Mouse (Mus musculus) forelimb bud, embryonic 11.5 days (tissue): ENCODE results near the gene Lpcat2.

Source experiments
- DNase-seq: peaks from one replicate; pipeline ENCODE4 v3.0.0-alpha.2; 2012; ENCODE audit warnings: low read depth, low spot score

Gene Lpcat2

GRCm38 (mm10) chr8:92908448-92908847 is 53.3 kb downstream of the Lpcat2 start:
- DNase-seq, result no peak

- no peak for DNase-seq
These were observed 56.3 kb downstream of the Lpcat2 start for GRCm38 (mm10) chr8:92911477-92911876.

GRCm38 (mm10) chr8:92913396-92913795 is 58.3 kb downstream of the Lpcat2 start:
- no peak for DNase-seq

GRCm38 (mm10) chr8:92916082-92916481 is 60.9 kb downstream of the Lpcat2 start:
- no peak for DNase-seq

GRCm38 (mm10) chr8:92921768-92922167 is 66.6 kb downstream of the Lpcat2 start:
- DNase-seq, result no peak

- DNase-seq, result no peak
These were observed 73.8 kb downstream of the Lpcat2 start for GRCm38 (mm10) chr8:92928986-92929385.

- no peak for DNase-seq
These were observed 82.9 kb downstream of the Lpcat2 start for GRCm38 (mm10) chr8:92938056-92938455.

- no peak for DNase-seq
These were observed 93.9 kb downstream of the Lpcat2 start for GRCm38 (mm10) chr8:92949071-92949470.

- no peak for DNase-seq
These were observed 95.7 kb downstream of the Lpcat2 start for GRCm38 (mm10) chr8:92950639-92951371.

- DNase-seq, result no peak
These were observed 98.9 kb downstream of the Lpcat2 start for GRCm38 (mm10) chr8:92954044-92954443.

GRCm38 (mm10) chr8:92959779-92960178 is 104.6 kb downstream of the Lpcat2 start, which contains the start of gene Slc6a2:
Slc6a2 (plus strand) TSS chr8:92960079.
- no peak for DNase-seq

GRCm38 (mm10) chr8:92960451-92960911 is 105.3 kb downstream of the Lpcat2 start:
- no peak for DNase-seq

- no peak for DNase-seq
These were observed 105.9 kb downstream of the Lpcat2 start for GRCm38 (mm10) chr8:92961088-92961487.

GRCm38 (mm10) chr8:92964556-92964955 is 109.4 kb downstream of the Lpcat2 start:
- DNase-seq, result no peak
